ENCODE assay signal across 22 mouse cellular contexts in the genomic region with DNA sequence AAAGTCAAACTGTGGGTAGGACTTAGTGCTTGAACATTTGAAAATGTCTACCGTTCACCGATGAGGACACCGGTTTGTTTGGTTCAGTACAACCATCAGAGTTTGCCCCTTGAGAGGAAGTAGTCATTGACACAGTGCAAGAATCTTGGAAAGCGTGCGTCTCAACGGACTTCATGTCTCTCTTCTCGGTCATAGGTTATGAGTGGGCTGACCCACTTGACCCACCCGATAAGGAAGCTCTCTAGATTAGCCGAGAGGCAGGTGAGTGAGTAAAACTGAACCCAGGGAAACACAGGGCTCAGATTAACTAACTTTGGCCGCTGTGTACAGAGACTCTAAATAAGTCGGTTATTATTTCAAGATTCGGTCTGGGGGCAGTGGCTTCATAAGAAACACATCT.
"Had no signal": no experiment of that assay in that cellular context is flagged by ENCODE, and none has a peak within 500 bp of the region (broad histone marks: within the 10 kb centered on the region; RNA-seq: fewer than 3 reads in every experiment).

No protein-coding gene starts in this region.

- H3K27ac ChIP-seq: kidney, postnatal 0 days; layer of hippocampus, adult 2 months; limb, embryonic 10.5 days; limb, embryonic 13.5 days; liver, embryonic 12.5 days; liver, embryonic 15.5 days; neural tube, embryonic 12.5 days; neural tube, embryonic 15.5 days; stomach, postnatal 0 days had no signal

- DNase-seq: kidney, adult 2 months; kidney, postnatal 25 days; layer of hippocampus, adult 9-11 months; liver; lung, embryonic 14.5 days; midbrain, embryonic 14.5 days; right cerebral cortex, adult 18-20 months; right cerebral cortex, postnatal 14 days; right cerebral cortex, postnatal 4 days; thymus, adult 2 months; thymus, postnatal 14 days; thymus, postnatal 4 days had no signal

- H3K36me3 ChIP-seq: limb, embryonic 10.5 days; limb, embryonic 13.5 days; liver, embryonic 12.5 days; liver, embryonic 15.5 days; neural tube, embryonic 12.5 days; neural tube, embryonic 15.5 days had no signal

- H3K9me3 ChIP-seq: limb, embryonic 10.5 days; limb, embryonic 13.5 days; liver, embryonic 12.5 days; liver, embryonic 15.5 days; neural tube, embryonic 12.5 days; neural tube, embryonic 15.5 days had no signal

- H3K4me1 ChIP-seq: limb, embryonic 10.5 days; limb, embryonic 13.5 days; liver, embryonic 12.5 days; liver, embryonic 15.5 days; neural tube, embryonic 12.5 days; neural tube, embryonic 15.5 days had no signal

- H3K4me2 ChIP-seq: limb, embryonic 13.5 days; liver, embryonic 12.5 days; liver, embryonic 15.5 days; lung, embryonic 14.5 days; midbrain, embryonic 11.5 days; neural tube, embryonic 12.5 days; neural tube, embryonic 15.5 days had no signal

- H3K27me3 ChIP-seq: limb, embryonic 13.5 days; liver, embryonic 12.5 days; liver, embryonic 15.5 days; neural tube, embryonic 12.5 days; neural tube, embryonic 15.5 days had no signal

- H3K4me3 ChIP-seq: layer of hippocampus, adult 2 months; limb, embryonic 10.5 days; limb, embryonic 13.5 days; liver, embryonic 12.5 days; liver, embryonic 15.5 days; neural tube, embryonic 12.5 days; neural tube, embryonic 15.5 days had no signal

- ATAC-seq: liver, embryonic 12.5 days had no signal

- H3K9ac ChIP-seq: limb, embryonic 13.5 days; liver, embryonic 12.5 days; liver, embryonic 15.5 days; lung, embryonic 14.5 days; neural tube, embryonic 12.5 days; neural tube, embryonic 15.5 days had no signal
